Comparison of ENCODE assay signal across 23 mouse cellular contexts in the genomic region with DNA sequence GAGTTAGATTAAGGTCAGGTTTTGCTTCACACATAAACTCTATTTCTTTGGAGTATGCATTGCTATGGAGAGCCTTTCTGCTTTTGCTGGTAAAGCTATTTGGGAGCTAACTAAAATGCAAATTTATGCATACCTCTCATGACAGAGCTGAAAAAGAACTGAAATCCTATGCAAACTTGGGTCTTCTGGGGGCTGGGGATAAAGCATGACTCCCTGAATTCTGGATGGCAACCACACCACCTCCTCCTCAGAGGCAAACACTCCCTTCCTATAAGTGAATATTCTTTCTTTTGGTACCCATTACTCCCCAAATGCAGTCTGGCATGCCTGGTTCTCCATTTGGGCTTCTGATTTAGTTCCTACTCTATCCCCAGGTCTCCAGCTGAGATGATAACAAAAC.
A peak's percentile ranks its signal among the peaks of the same experiment; 100 is the strongest.
DNase-seq lines count a peak whose midpoint lies in the region; ATAC-seq lines count a peak whose summit lies in the region.
"Had no signal": no experiment of that assay in that cellular context is flagged by ENCODE, and none has a peak within 500 bp of the region (broad histone marks: within the 10 kb centered on the region; RNA-seq: fewer than 3 reads in every experiment).

No protein-coding gene starts in this region.

- H3K36me3 ChIP-seq in forebrain, embryonic 14.5 days (ENCODE audit: control insufficient read depth, insufficient read depth, low read length): no peaks in the 10 kb centered on the region
- no peaks in the 10 kb centered on the region for H3K36me3 ChIP-seq in forebrain, embryonic 12.5 days (replicated peaks)
- H3K36me3 ChIP-seq in limb, embryonic 10.5 days: no peaks in the 10 kb centered on the region
- H3K36me3 ChIP-seq: embryonic facial prominence, embryonic 15.5 days; heart, embryonic 13.5 days had no signal

- no peak for DNase-seq in forebrain, embryonic 14.5 days (ENCODE audit: low spot score)
- DNase-seq in right cerebral cortex, adult 18-20 months: peak; percentile 48
- no peak for DNase-seq in right cerebral cortex, postnatal 14 days
- DNase-seq in left cerebral cortex, adult 9 months (ENCODE audit: low spot score in 2 of 2): peak; percentile 37 to 44
- no peak for DNase-seq in cerebellum, adult 11 months
- DNase-seq in limb, embryonic 10.5 days (ENCODE audit: low spot score): no peak
- DNase-seq: cerebellum, adult 2 months; cerebellum, postnatal 36 days; embryo, embryonic 11 days; gastrocnemius, postnatal 25 days; heart, adult 18-20 months; heart, postnatal 14 days; kidney, adult 9 months; kidney, postnatal 25 days; lung, postnatal 4 days; thymus, adult 2 months; thymus, postnatal 4 days had no signal

- H3K9ac ChIP-seq in forebrain, embryonic 14.5 days (ENCODE audit: low read length): no peak overlapping the region
- H3K9ac ChIP-seq in forebrain, embryonic 12.5 days: no peak overlapping the region
- H3K9ac ChIP-seq: embryonic facial prominence, embryonic 15.5 days; heart, embryonic 13.5 days had no signal

- no peaks in the 10 kb centered on the region for H3K9me3 ChIP-seq in forebrain, embryonic 14.5 days (replicated peaks; ENCODE audit: control insufficient read depth, low read length)
- no peaks in the 10 kb centered on the region for H3K9me3 ChIP-seq in forebrain, embryonic 12.5 days
- no peaks in the 10 kb centered on the region for H3K9me3 ChIP-seq in limb, embryonic 10.5 days (replicated peaks)
- H3K9me3 ChIP-seq: embryonic facial prominence, embryonic 15.5 days; heart, embryonic 13.5 days had no signal

- H3K4me2 ChIP-seq in forebrain, embryonic 14.5 days (ENCODE audit: low read length): no peak overlapping the region
- no peak overlapping the region for H3K4me2 ChIP-seq in forebrain, embryonic 12.5 days
- H3K4me2 ChIP-seq: embryonic facial prominence, embryonic 15.5 days; heart, embryonic 13.5 days had no signal

- no peak overlapping the region for H3K4me3 ChIP-seq in forebrain, embryonic 14.5 days (ENCODE audit: low read depth, low read length)
- H3K4me3 ChIP-seq in forebrain, embryonic 12.5 days (replicated peaks): no peak overlapping the region
- no peak overlapping the region for H3K4me3 ChIP-seq in limb, embryonic 10.5 days
- H3K4me3 ChIP-seq: embryonic facial prominence, embryonic 15.5 days; heart, embryonic 13.5 days; layer of hippocampus, adult 2 months had no signal

- H3K4me1 ChIP-seq in forebrain, embryonic 14.5 days (ENCODE audit: control insufficient read depth, insufficient read depth, low read length): no peaks in the 10 kb centered on the region
- peaks cover 3% of the 10 kb centered on the region; the same call in 1 of the 2 replicates for H3K4me1 ChIP-seq in forebrain, embryonic 12.5 days
- H3K4me1 ChIP-seq in limb, embryonic 10.5 days: no peaks in the 10 kb centered on the region
- H3K4me1 ChIP-seq: heart, embryonic 13.5 days had no signal

- H3K27me3 ChIP-seq in forebrain, embryonic 14.5 days (replicated peaks; ENCODE audit: control insufficient read depth, insufficient read depth, low read length): no peaks in the 10 kb centered on the region
- no peaks in the 10 kb centered on the region for H3K27me3 ChIP-seq in forebrain, embryonic 12.5 days
- H3K27me3 ChIP-seq in limb, embryonic 10.5 days (ENCODE audit: low read depth, poor library complexity, severe bottlenecking): no peaks in the 10 kb centered on the region
- H3K27me3 ChIP-seq: embryonic facial prominence, embryonic 15.5 days; heart, embryonic 13.5 days had no signal

- H3K27ac ChIP-seq in forebrain, embryonic 14.5 days (ENCODE audit: low read depth, low read length): no peak overlapping the region
- no peak overlapping the region for H3K27ac ChIP-seq in forebrain, embryonic 12.5 days
- no peak overlapping the region for H3K27ac ChIP-seq in limb, embryonic 10.5 days
- H3K27ac ChIP-seq: embryonic facial prominence, embryonic 15.5 days; heart, embryonic 13.5 days; hindbrain, postnatal 0 days; layer of hippocampus, adult 2 months had no signal

- ATAC-seq in forebrain, embryonic 14.5 days: 0 out of 2 replicates have a peak, but pooled peaks have one; percentile 29
- ATAC-seq in forebrain, embryonic 12.5 days (ENCODE audit: low FRiP score): no peak
- ATAC-seq: hindbrain, postnatal 0 days; intestine, embryonic 16.5 days had no signal

Comparison
In these comparisons a context has a peak if more than half of its experiments do, and no peak if none do; other contexts are left out.
1. DNase-seq: peak in right cerebral cortex, adult 18-20 months (single experiment) and left cerebral cortex, adult 9 months (2 of 2); none in forebrain, embryonic 14.5 days (single experiment), right cerebral cortex, postnatal 14 days (single experiment), cerebellum, adult 11 months (single experiment) and limb, embryonic 10.5 days (single experiment).